Mouse (Mus musculus): Measurements from ENCODE around the gene Mprip. TPM values are rescaled to one million over a fixed set of nuclear protein-coding genes. Genes with fewer than 3 reads are reported as not detected.
A peak's percentile ranks its signal among the peaks of the same experiment; 100 is the strongest.

Mprip gene
- total RNA-seq, 2 experiments from 2014 or later, result 235 to 240 TPM

- DNase-seq (ENCODE audit: low spot score in 2 of 2), result no peak
These were observed 132.3 kb downstream of the Mprip start for GRCm38 (mm10) chr11:59793390-59793789.

GRCm38 (mm10) chr11:59800412-59800811 lies 139.3 kb downstream of the Mprip start:
- no peak for DNase-seq (ENCODE audit: low spot score in 2 of 2)

GRCm38 (mm10) chr11:59801881-59802280 lies 140.8 kb downstream of the Mprip start:
- DNase-seq (ENCODE audit: low spot score in 2 of 2), result no peak

- no peak for DNase-seq (ENCODE audit: low spot score in 2 of 2)
These were observed 142.4 kb downstream of the Mprip start for GRCm38 (mm10) chr11:59803516-59803915.

DNA sequence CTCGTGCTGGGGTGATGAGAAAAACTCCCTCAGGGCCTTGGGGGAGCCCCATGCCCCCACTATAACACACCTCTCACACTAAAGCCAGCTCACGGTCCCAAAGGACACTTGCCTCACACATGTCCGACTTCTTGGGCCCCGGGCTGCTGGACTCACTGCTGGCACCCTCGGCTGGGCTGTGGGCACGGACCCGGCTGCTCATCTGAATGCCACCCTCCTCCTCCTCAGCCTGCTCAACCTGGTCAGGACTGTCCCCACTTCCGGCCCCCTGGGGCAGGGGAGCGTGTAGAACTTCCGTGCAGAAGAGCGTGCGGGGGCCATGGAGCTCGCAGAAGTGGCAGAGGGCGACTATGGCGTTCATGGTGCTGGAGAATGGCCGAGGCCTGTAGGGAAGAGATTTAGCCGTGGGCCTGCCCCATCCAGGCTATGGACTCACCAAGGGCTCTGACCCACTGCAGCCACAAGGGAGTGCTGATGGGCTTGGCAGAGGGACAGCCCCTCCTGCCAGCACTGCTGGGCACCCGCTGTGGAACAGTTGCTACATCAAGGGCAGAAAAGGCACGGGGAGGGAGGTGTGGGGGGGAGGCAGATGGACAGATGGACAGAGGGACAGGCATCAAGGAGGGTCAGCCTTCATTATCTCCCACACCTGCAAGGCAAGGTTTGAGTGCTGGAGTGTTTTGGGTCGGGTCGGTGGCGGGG lies 143.5 kb downstream of the Mprip start:
- DNase-seq (ENCODE audit: low spot score in 2 of 2), result no peak

- DNase-seq (ENCODE audit: low spot score in 2 of 2), result no peak
These were observed 144.2 kb downstream of the Mprip start for GRCm38 (mm10) chr11:59805256-59805655.

DNA sequence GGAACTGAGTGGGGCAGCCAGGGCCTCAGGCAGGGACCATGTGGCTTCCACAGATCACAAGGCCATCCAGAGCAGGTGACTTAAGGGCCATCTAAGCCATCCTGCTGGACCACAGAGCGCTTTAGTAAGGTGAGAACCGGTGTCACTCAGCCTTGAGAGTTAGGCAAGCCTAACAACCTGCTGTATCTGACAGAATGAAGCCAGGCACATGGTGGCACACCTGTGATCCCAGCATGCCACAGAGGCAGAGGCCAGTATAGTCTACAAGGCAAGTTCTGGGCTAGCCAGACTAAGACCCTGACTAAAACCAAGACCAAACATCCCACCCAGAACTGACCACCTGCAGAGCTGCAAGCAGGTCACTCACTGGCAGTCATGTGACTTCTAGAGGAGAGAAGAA lies 144.6 kb downstream of the Mprip start:
- no peak for DNase-seq (ENCODE audit: low spot score in 2 of 2)

GRCm38 (mm10) chr11:59808170-59808960 lies 147.3 kb downstream of the Mprip start:
- DNase-seq (ENCODE audit: low spot score in 2 of 2), result no peak

- DNase-seq (ENCODE audit: low spot score in 2 of 2), result no peak
These were observed 148.1 kb downstream of the Mprip start for GRCm38 (mm10) chr11:59809071-59809669.

DNA sequence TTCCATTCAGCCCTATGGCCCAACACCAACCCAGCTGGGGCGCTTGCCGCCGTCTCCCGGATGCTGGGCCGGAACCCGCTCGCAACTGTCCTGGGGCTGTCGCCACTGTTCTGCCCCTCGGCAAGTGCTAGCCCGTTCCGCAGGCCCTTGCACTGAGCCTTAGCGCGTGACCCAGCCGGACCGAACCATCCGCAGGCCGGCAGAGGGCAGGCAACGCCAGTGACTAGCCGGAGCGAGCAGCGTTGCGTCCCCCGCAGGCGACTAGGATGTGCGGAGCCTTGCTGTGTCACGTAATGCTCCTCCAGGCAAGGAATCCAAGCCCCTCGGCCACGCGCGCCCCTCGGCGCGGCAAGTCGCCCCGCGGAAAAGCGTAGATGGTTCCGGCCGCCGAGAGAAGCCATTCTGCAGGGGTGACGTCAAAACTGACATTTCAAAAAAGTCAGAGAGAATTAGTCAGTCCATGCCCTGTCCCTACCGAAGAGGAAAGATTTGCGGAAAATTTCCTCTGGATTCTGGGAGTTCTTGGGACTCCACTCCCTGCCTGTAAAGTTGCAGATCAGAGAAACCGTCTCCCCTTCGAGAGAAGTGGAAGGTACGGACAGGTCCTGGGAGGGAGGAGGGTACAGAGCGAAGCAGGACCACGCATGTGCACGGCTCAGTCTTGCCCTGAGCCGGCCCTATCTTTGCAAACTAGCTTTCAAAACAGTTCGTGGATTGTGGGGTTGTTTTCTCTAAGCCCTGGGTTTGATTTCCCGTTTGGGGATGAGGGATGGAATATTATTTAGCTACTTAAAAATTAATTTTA lies 148.8 kb downstream of the Mprip start, which contains the start of gene Flcn:
Flcn (minus strand) TSS at position 347 of the 805 bp plus-strand sequence.
- peak; percentile 66 to 73 for DNase-seq (ENCODE audit: low spot score in 2 of 2)

DNA sequence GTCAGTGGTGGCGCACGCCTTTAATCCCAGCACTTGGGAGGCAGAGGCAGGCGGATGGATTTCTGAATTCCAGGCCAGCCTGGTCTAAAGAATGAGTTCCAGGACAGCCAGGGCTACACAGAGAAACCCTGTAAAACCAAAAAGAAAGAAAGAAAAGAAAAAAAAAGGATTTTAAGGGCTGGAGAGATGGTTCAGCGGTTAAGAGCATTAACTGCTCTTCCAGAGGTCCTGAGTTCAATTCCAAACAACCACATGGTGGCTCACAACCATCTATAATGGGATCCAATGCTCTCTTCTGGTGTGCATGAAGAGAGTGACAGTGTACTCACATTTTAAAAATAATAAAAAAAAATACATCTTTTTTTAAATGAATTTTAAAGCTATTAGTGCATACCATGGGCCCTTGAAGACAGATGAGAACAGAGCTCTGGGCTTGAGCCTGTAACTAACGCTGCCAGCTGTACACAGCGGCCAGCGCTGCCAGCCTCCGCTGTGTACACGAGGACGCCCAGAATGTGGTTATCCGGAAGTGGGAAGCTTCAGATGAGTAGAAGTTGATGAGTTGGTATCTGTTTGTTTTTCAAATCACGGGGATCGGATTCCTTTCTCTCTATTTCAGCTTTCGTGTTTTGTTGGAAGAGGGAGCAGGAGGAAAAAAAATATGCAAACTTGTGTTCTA lies 149.5 kb downstream of the Mprip start:
- DNase-seq (ENCODE audit: low spot score in 2 of 2), result no peak

DNA sequence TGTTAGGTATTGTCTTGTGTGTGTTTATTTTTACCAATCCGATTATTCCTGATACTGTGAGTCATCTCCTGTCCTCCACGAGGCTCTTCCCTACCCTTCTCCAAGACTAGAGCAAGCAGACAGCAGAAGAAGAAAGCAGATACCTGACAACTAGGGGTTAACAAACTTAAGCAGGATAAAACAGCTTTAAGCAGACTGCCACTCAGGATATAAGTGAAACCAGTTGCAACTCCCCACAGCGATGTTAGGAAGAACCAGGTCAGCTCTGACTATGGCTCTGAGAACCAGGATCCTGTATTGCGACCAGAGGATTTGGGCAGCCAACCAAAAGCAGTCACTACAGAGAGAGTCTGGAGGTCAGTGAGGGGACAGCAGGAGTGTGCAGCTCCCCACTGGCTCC lies 150.1 kb downstream of the Mprip start:
- DNase-seq (ENCODE audit: low spot score in 2 of 2), result no peak

GRCm38 (mm10) chr11:59813276-59813675 lies 152.2 kb downstream of the Mprip start:
- no peak for DNase-seq (ENCODE audit: low spot score in 2 of 2)

GRCm38 (mm10) chr11:59814311-59814710 lies 153.2 kb downstream of the Mprip start:
- no peak for DNase-seq (ENCODE audit: low spot score in 2 of 2)

- DNase-seq (ENCODE audit: low spot score in 2 of 2), result no peak
These were observed 153.8 kb downstream of the Mprip start for GRCm38 (mm10) chr11:59814936-59815335.

DNA sequence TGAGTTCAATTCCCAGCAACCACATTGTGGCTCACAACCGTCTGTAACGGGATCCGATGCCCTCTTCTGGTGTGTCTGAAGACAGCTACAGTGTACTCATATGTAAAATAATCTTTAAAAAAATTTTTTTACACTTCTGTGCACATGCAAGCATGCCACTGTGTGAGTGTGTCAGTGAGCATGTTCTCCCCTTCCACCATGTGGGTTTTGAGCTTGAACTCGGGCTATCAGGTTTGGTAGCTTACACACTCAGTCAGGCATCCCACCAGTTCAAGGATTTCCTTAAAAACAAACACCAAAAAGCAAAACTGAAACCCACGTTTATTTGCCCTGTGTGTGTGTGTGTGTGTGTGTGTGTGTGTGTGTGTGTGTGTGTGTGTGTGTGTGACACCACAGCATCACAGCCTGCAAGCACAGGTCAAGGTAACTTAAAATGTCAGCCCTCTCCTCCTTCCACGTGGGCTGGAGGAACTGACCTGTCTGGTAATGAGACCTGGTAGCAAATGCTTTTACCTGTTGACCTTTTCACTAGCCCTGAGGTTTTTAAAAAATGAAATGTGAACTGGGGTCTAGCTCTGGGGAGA lies 154.5 kb downstream of the Mprip start:
- DNase-seq (ENCODE audit: low spot score in 2 of 2), result no peak

- DNase-seq (ENCODE audit: low spot score in 2 of 2), result no peak
These were observed 156.8 kb downstream of the Mprip start for GRCm38 (mm10) chr11:59817916-59818315.

DNA sequence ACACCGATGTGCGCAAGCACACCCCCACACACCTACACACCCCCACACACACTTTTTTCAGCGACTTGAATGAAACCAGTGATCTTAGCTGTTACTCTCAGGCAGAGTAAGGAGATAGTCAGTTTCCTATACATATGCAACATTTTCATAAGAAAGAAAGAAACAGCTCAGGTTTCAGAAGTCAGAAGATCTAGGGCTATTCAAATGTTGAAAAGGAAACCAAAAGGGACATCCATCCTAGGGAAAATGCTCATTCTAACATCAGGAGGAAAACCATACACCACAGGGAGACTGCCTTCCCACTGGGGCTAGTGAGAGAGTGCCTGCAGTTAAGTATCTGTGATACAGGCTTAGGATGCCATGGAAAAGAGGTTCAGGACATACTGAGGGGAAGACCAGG lies 160.5 kb downstream of the Mprip start:
- DNase-seq (ENCODE audit: low spot score in 2 of 2), result no peak

All from adrenal gland, postnatal 4 days (tissue).